Mouse (Mus musculus) cerebellum, adult 11 months (tissue): ENCODE measurements at regions not wholly inside any gene's neighbourhood (a gene's known extent, or its start where the extent isn't known, plus 50 kb on each side); places are given as distances from the start of the nearest gene placed in this dataset.
A peak's percentile ranks its signal among the peaks of the same experiment; 100 is the strongest.

Source experiments
- DNase-seq: peaks from one replicate; pipeline ENCODE4 v3.0.0; 2022

GRCm38 (mm10) chr7:92984701-92985682 is 94.7 kb upstream of the Fam181b start:
- peak; percentile 37 for DNase-seq

DNA sequence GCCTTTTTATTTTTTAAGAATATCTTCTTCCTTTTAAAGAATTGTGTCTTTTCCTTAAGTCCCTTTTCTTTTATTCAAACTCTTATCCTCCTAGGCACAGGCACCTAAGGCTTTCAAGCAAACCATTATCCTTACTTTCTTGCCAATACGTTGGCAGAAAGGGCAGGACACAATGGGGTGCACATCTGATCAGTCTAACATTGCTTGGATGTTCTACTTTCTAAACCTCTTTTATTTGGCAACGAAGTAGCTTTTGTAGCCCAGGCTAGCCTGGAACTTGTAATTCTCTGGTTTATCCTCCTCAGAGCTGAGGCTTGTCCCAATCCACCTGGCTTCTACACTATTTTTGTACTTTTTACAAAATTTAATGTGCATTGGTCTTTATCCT is 94.0 kb upstream of the Fam181b start:
- no peak for DNase-seq

DNA sequence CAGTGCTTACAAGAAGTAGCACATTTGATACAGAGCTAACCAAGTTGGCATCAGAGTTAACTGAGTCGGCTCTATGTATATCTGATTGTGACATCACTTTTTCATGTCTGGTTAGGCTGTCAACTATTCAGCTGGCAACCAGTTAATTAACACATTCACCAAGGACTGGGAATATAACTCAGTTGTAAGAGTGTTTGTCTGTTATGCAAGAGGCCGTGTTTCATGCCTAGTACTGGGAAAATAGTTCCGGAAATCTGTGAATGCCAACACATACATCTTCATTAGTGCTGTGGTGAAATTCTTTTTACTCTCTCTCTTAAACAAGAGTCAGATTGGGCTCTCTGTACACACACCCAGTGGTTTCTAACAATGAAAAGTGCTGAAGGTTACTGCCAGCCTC is 80.8 kb upstream of the Fam181b start:
- DNase-seq = no peak

DNA sequence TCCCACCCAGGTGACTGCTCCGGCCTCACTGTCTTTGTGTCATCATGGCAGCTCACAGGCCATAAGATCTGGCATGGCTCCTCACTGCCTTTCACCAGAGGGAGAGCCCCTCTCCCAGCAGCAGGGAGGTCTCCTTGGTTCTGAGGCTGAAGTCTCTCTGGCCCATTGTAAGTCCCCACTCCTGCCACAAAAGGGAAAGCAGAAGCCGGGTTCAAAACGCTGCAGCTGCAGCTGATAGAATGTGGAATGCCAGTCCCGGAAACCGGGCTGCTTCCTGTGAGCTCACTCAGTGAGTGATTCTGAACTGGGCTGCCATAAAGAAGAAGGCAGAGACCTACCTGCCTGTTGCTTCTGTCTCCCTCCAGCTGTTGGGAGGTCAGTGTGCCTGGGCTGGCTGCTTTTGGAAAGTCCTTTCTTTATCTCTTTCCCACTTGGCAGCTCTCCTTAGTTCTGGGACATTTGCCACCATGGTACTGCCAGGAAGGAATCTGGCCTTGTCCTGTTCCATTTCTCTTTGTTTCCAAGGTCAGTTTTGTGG is 72.9 kb upstream of the Fam181b start:
- peak; percentile 9 for DNase-seq

- DNase-seq = no peak
Observed at GRCm38 (mm10) chr7:93007721-93008120, 71.9 kb upstream of the Fam181b start.

DNA sequence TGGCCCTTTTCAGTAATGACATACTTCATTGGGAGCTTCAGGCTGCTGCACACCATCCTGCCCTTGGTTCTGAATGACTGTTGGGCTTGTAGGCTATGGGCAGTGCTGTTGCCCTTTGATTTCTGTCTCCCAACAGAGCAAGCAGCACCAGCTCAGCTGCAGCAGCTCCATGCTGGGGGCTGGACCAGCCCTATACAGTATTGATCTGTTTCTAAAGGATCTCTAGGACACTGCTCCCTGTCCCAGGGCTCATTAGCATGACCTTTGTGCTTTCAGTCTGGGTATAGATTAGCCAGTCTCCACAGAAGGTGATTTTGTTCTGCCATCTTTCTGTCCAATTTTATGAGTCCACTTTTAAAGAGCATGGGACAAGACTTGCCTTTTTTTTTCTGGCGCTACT is 60.3 kb upstream of the Fam181b start:
- no peak for DNase-seq

- DNase-seq = no peak
Observed at GRCm38 (mm10) chr7:93023489-93024130, 56.1 kb upstream of the Fam181b start.

- DNase-seq = no peak
Observed at GRCm38 (mm10) chr7:93026231-93026630, 53.4 kb upstream of the Fam181b start.
